Mouse (Mus musculus) forebrain, embryonic 15.5 days (tissue): ENCODE data around the gene Kifap3. TPM values are rescaled to one million over a fixed set of nuclear protein-coding genes. Genes with fewer than 3 reads are reported as not detected.
"Not testable (repeated sequence)": the region's sequence is repeated elsewhere in the genome, so short reads cannot be mapped to it uniquely, and the experiment has no call there.

Experiments
- ATAC-seq: fragments of 200-750 bp; cut with Nextera tagmentation; replicated peaks from 2 replicates; pipeline ENCODE4 v1.8.0; 2017; ENCODE audit warnings: mild to moderate bottlenecking, moderate TSS enrichment, moderate library complexity
- H3K27ac ChIP-seq: fragments of 300-500 bp; sonication (generic); replicated peaks from 2 replicates; pipeline ENCODE4 v1.5.1; 2015; ENCODE audit warnings: mild to moderate bottlenecking, inconsistent platforms
- H3K27me3 ChIP-seq: fragments of 300-500 bp; sonication (generic); 2 replicates; pipeline ENCODE4 v1.6.1; 2015; ENCODE audit warnings: inconsistent platforms
- H3K36me3 ChIP-seq: fragments of 300-500 bp; sonication (generic); 2 replicates; pipeline ENCODE4 v1.6.1; 2015; ENCODE audit warnings: mild to moderate bottlenecking, inconsistent platforms
- H3K4me1 ChIP-seq: fragments of 300-500 bp; sonication (generic); 2 replicates; pipeline ENCODE4 v1.6.1; 2015; ENCODE audit warnings: inconsistent platforms
- H3K4me2 ChIP-seq: fragments of 300-500 bp; sonication (generic); replicated peaks from 2 replicates; pipeline ENCODE4 v1.6.1; 2015; ENCODE audit warnings: mild to moderate bottlenecking, inconsistent platforms
- H3K4me3 ChIP-seq: fragments of 300-500 bp; sonication (generic); 2 replicates; pipeline ENCODE4 v1.5.1; 2015; ENCODE audit warnings: mild to moderate bottlenecking, inconsistent platforms
- H3K9ac ChIP-seq: fragments of 300-500 bp; sonication (generic); replicated peaks from 2 replicates; pipeline ENCODE4 v1.6.1; 2015; ENCODE audit warnings: mild to moderate bottlenecking, inconsistent platforms
- H3K9me3 ChIP-seq: fragments of 300-500 bp; sonication (generic); 2 replicates; pipeline ENCODE4 v1.6.1; 2016; ENCODE audit warnings: inconsistent platforms
- WGBS: fragments of 180-500 bp; shearing (Covaris S2); methylation state at CpG from one replicate; pipeline ENCODE4 v1.1.7; 2015; ENCODE audit warnings: mixed read lengths; 5-methylcytosine and 5-hydroxymethylcytosine counted together
- polyA plus RNA-seq: library from polyadenylated mRNA; unstranded; fragments of >200 nt; fragmentation: Nextera tagmentation; extraction: Ambion mirVana; gene quantifications from 2 replicates; pipeline ENCODE4 v1.2.1, GENCODE M21; 2015

The Kifap3 gene
- polyA plus RNA-seq, 1 experiment from 2014 or later, result 107 TPM

- 92% methylated on average over 3 of the region's 3 CpGs for whole genome bisulfite sequencing
- H3K4me3 ChIP-seq, H3K9me3 ChIP-seq, H3K4me1 ChIP-seq, H3K9ac ChIP-seq, ATAC-seq, H3K4me2 ChIP-seq, H3K36me3 ChIP-seq, H3K27ac ChIP-seq, H3K27me3 ChIP-seq: not testable (repeated sequence)
Measured at GRCm38 (mm10) chr1:163838482-163838881, 59.1 kb downstream of the Kifap3 start.

DNA sequence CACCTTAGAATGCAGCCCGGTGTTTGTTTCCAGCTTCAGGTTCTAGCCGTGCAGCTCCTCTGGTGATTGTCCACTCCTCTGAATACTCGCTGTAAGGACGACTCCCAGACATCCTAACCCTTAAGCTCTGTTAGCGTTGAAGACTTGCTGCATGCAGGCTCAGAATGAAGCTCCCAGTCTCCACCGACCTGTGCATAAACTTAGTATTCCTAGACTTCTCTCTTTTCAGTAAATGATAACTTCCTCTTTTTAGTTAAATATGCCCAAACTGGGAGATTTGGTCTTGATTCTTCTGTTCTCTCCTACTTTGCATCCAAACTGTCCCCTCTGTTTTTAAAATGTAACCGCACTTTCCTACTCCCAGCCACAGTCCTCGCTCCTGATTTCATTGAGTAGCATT lies 61.2 kb downstream of the Kifap3 start:
- ATAC-seq, result no peak
- Histone ChIP-seq H3K9me3 (no peaks in the 10 kb centered on the region), H3K27me3 (no peaks in the 10 kb centered on the region), H3K4me2 (no peak overlapping the region), H3K4me1 (no peaks in the 10 kb centered on the region), H3K4me3 (no peak overlapping the region), H3K9ac (no peak overlapping the region), H3K27ac (no peak overlapping the region), H3K36me3 (no peaks in the 10 kb centered on the region; the same call in 1 of the 2 replicates)
- 94% methylated on average over 8 of the region's 8 CpGs for WGBS

- H3K4me3 ChIP-seq, result no peak overlapping the region
- H3K4me1 ChIP-seq, result no peaks in the 10 kb centered on the region
- peak; percentile 48; the same call in 1 of the 2 replicates for ATAC-seq
- no peaks in the 10 kb centered on the region for H3K27me3 ChIP-seq
- no peak overlapping the region for H3K27ac ChIP-seq
- no peak overlapping the region for H3K4me2 ChIP-seq
- H3K9me3 ChIP-seq, result no peaks in the 10 kb centered on the region
- no peaks in the 10 kb centered on the region; the same call in 1 of the 2 replicates for H3K36me3 ChIP-seq
- H3K9ac ChIP-seq, result no peak overlapping the region
- 57% methylated on average over 2 of the region's 2 CpGs for WGBS
Measured at GRCm38 (mm10) chr1:163842238-163842637, 62.9 kb downstream of the Kifap3 start.

DNA sequence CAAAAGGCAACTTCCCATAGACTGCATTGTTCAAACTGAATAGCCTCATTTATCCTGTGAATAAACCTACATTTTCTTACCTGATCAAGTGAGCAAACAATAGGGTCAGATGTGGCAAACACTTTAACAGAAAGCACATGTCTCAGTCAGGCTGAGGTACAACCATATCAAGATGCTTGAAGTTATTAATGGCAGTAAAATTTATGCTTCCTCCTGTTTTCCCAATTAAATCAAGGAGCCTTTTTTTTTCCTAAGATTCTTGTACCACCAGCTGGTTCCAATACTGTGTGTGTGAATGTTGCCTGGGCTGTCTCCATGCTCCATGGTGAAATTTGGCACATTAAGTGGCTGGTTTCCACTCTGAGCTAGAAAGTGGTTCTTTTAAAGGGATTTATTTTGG lies 64.5 kb downstream of the Kifap3 start:
- Histone ChIP-seq H3K4me1 (no peaks in the 10 kb centered on the region), H3K27ac (no peak overlapping the region), H3K4me2 (no peak overlapping the region), H3K9ac (no peak overlapping the region), H3K4me3 (no peak overlapping the region), H3K9me3 (no peaks in the 10 kb centered on the region), H3K27me3 (no peaks in the 10 kb centered on the region), H3K36me3 (peaks cover 4% of the 10 kb centered on the region)
- ATAC-seq, result no peak

DNA sequence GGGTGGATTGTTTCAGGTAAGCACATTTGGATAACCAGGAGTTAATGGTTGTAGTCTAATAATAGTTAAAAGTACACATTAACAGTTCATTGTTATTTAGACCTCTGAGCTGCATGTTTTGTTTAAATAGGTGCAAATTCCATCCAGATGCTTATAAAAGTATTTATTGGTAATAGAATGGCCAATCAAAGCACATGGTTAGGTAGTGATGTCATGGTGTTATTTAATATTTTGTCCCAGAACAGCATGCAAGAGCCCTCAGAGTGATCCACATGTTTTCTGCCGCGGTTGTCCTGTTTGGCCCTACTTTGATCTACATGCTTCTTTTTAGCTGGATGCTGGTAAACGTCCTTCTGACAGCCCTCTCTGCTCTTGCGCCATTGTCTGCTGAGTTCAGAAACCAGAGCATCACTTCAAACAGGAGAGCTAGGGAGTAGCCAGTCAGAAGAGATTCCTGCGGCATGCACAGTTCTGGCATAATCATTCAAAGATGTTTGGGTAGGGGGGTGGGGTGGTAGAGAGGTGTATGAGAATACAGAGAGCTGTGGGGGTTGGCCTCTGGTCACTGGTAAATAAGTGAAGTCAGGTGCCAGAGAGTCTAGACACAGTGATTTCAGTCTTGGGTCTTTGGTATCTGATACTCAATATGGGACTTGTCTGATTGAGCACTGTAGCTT lies 73.6 kb downstream of the Kifap3 start:
- Histone ChIP-seq H3K4me1 (no peaks in the 10 kb centered on the region), H3K27ac (no peak overlapping the region), H3K9me3 (no peaks in the 10 kb centered on the region), H3K36me3 (peaks cover 28% of the 10 kb centered on the region), H3K4me2 (no peak overlapping the region), H3K9ac (no peak overlapping the region), H3K4me3 (no peak overlapping the region), H3K27me3 (no peaks in the 10 kb centered on the region)
- WGBS, result 74% methylated on average over 5 of the region's 5 CpGs
- ATAC-seq, result no peak; the same call in 1 of the 2 replicates

- Histone ChIP-seq H3K4me1 (no peaks in the 10 kb centered on the region), H3K4me3 (no peak overlapping the region), H3K27ac (no peak overlapping the region), H3K9me3 (no peaks in the 10 kb centered on the region), H3K4me2 (no peak overlapping the region), H3K36me3 (peaks cover 38% of the 10 kb centered on the region), H3K27me3 (no peaks in the 10 kb centered on the region), H3K9ac (no peak overlapping the region)
- 91% methylated on average over 2 of the region's 2 CpGs for WGBS
- ATAC-seq, result no peak
Measured at GRCm38 (mm10) chr1:163858420-163858819, 79.0 kb downstream of the Kifap3 start.

GRCm38 (mm10) chr1:163861538-163861937 lies 82.2 kb downstream of the Kifap3 start:
- H3K4me2 ChIP-seq, result no peak overlapping the region
- H3K36me3 ChIP-seq, result peaks cover 54% of the 10 kb centered on the region
- no peak overlapping the region for H3K9ac ChIP-seq
- no peaks in the 10 kb centered on the region for H3K27me3 ChIP-seq
- H3K4me1 ChIP-seq, result no peaks in the 10 kb centered on the region
- no peak overlapping the region for H3K27ac ChIP-seq
- ATAC-seq, result no peak
- H3K4me3 ChIP-seq, result no peak overlapping the region
- H3K9me3 ChIP-seq, result no peaks in the 10 kb centered on the region

DNA sequence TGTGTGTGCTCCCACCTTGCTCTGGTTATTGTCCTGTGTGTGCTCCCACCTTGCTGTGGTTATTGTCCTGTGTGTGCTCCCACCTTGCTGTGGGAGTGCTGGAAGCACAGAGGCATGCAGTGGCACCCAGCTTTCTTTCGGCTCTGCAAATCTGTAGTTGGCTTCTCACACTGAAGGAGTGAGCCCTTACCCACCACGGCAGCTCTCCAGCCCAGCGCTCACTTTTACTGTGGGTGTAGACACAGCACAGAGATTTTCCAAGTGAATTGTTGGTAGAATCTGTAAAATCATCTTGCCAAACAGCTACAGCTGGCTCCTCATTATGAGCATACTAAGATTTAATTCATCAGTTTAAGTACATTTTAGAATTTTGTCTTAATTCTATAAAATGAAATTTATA lies 93.8 kb downstream of the Kifap3 start:
- ATAC-seq, result no peak
- WGBS, result 89% methylated on average over 3 of the region's 3 CpGs
- H3K27ac ChIP-seq, result no peak overlapping the region
- H3K9ac ChIP-seq, result no peak overlapping the region
- H3K4me1 ChIP-seq, result no peaks in the 10 kb centered on the region
- H3K36me3 ChIP-seq, result peaks cover 13% of the 10 kb centered on the region; the same call in 1 of the 2 replicates
- no peaks in the 10 kb centered on the region for H3K9me3 ChIP-seq
- H3K27me3 ChIP-seq, result no peaks in the 10 kb centered on the region
- no peak overlapping the region for H3K4me3 ChIP-seq
- H3K4me2 ChIP-seq, result no peak overlapping the region

DNA sequence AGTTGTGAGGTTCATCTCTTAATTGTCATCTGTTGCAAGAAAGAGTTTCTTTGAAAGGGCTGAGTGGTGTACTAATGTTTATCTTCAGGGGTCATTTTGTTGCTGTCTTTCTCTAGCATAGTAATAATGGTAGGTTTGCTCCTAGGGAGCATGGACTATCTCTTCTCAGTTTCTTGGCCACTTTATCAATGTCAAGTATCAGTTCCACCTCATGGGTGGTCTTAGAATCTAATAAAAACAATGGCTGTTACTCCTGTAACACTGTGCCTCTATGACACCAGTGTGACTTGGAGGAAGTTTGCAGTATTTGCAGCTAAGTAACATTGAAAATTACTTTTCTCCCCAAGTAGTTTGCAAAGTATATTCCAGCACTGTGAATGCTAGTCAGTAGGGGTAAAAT lies 110.2 kb downstream of the Kifap3 start:
- Histone ChIP-seq H3K4me3 (no peak overlapping the region), H3K9ac (no peak overlapping the region), H3K27me3 (no peaks in the 10 kb centered on the region), H3K4me2 (no peak overlapping the region), H3K27ac (no peak overlapping the region), H3K4me1 (no peaks in the 10 kb centered on the region), H3K36me3 (peaks cover 4% of the 10 kb centered on the region; the same call in 1 of the 2 replicates), H3K9me3 (no peaks in the 10 kb centered on the region)
- ATAC-seq, result no peak

DNA sequence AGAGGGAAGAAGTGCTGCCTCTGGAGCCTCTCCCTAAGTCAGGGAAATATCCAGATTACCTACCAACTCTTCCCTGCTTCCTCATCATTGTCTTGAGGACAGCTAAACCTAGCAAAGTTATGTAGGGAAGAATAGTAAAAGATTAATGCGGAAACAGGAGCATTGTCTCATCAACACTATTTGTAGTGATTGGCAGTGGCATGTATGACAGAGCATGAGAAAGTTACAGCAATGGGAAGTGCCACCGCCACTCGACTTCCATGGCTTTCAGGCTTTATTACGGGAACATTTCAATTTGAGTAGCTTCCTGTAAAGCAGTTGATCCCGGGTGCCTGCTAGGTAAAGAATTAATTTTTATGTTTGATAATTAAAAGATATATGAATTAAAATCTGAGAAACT lies 113.9 kb downstream of the Kifap3 start:
- Histone ChIP-seq H3K36me3 (no peaks in the 10 kb centered on the region), H3K27ac (no peak overlapping the region), H3K9ac (no peak overlapping the region), H3K4me2 (no peak overlapping the region), H3K4me3 (no peak overlapping the region), H3K9me3 (no peaks in the 10 kb centered on the region), H3K27me3 (no peaks in the 10 kb centered on the region), H3K4me1 (no peaks in the 10 kb centered on the region)
- 90% methylated on average over 5 of the region's 5 CpGs for WGBS
- ATAC-seq, result no peak

DNA sequence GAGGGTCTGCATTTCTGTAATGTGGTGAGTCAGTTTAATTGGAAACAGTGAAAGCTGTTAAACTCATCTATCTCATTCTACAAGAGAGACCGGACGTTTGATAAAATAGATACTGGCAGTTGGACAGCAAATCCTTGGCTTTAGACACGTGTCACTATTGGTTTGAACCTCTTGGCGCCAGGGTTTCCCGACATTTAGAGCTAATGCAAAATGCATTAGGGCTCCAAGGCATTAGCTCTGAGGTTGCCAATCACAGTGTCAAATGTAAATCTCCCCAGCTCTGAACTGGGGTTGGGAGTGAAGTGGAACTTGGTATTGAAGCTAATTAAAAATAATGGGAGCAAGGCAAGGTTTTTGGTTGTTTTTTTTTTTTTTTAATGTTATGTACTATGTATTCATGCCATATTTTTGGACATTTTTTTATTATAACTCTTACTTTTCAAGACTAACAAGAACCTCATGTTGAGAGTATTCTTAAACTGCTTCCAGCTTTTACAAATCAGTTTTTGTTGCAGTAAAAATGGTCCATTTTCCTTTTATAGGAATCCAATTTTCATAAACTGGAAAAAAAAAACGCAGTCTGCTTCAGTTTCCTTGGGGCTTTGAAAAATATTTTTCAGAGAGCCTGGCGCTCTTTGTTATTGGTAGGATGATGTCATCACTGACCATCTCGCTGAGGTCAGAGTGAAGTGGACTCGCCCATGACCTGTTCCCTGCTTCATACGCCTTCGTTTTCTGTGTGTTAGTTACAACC lies 114.6 kb downstream of the Kifap3 start:
- Histone ChIP-seq H3K27ac (no peak overlapping the region), H3K27me3 (no peaks in the 10 kb centered on the region), H3K9ac (no peak overlapping the region), H3K4me2 (no peak overlapping the region), H3K4me3 (no peak overlapping the region), H3K9me3 (no peaks in the 10 kb centered on the region), H3K36me3 (no peaks in the 10 kb centered on the region), H3K4me1 (0 out of 2 replicates have a peak, but pooled peaks cover 2% of the 10 kb centered on the region)
- ATAC-seq, result no peak
- WGBS, result 75% methylated on average over 11 of the region's 11 CpGs

GRCm38 (mm10) chr1:163898291-163898764 lies 118.9 kb downstream of the Kifap3 start:
- H3K36me3 ChIP-seq, result no peaks in the 10 kb centered on the region
- 60% methylated on average over 5 of the region's 5 CpGs for WGBS
- H3K9ac ChIP-seq, result no peak overlapping the region
- H3K27me3 ChIP-seq, result no peaks in the 10 kb centered on the region
- no peak overlapping the region for H3K4me3 ChIP-seq
- H3K27ac ChIP-seq, result no peak overlapping the region
- H3K4me2 ChIP-seq, result no peak overlapping the region
- no peak for ATAC-seq
- H3K4me1 ChIP-seq, result 0 out of 2 replicates have a peak, but pooled peaks cover 2% of the 10 kb centered on the region
- H3K9me3 ChIP-seq, result no peaks in the 10 kb centered on the region
